Mouse (Mus musculus) skeletal muscle tissue, adult 2 months (tissue): ENCODE measurements around the gene Unc5b.
A peak's percentile ranks its signal among the peaks of the same experiment; 100 is the strongest.
"Not testable (repeated sequence)": the region's sequence is repeated elsewhere in the genome, so short reads cannot be mapped to it uniquely, and the experiment has no call there.

ENCODE experiments used
- DNase-seq: peaks from one replicate; pipeline ENCODE4 v3.0.0-alpha.2; 2012; ENCODE audit warnings: low read depth, low spot score

The Unc5b gene

DNA sequence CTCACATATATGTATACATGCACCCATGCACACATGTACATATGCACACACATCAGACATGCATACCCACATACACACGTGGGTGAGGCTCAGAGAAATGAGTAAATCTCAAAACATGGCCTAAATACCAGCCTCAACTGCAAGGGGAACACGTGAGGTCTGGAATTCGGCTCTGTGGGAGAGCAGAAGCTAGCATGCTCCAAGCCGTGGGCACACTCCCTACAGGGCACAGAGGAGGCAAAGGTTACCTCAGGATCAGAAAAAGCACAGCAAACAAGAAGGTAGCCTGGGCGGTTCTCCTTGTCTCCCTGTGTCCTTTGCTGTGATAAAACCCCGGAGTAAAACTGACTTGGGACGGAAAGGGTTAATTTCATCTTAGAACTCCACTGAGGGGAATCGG is 77.4 kb downstream of the Unc5b start:
- DNase-seq = no peak

DNA sequence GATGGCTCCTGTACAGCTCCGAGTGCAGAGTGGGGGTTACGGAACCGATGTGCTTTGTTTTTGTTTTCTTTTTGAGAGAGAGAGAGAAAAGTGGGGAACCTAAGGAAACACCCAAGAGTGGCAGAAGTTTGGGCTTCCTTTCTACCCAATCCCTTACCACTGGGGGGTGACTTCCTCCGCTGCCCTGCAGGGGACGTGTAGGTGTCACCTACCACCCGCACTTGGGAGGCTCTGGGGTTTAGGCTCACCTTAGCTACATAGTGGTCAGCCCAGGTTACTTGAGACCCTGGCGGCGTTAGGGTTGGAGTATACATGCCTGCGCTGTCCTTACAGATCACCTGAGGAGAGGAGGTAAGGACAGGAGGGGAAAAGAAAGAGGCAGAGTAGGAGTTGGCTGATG is 78.1 kb downstream of the Unc5b start:
- no peak for DNase-seq

DNA sequence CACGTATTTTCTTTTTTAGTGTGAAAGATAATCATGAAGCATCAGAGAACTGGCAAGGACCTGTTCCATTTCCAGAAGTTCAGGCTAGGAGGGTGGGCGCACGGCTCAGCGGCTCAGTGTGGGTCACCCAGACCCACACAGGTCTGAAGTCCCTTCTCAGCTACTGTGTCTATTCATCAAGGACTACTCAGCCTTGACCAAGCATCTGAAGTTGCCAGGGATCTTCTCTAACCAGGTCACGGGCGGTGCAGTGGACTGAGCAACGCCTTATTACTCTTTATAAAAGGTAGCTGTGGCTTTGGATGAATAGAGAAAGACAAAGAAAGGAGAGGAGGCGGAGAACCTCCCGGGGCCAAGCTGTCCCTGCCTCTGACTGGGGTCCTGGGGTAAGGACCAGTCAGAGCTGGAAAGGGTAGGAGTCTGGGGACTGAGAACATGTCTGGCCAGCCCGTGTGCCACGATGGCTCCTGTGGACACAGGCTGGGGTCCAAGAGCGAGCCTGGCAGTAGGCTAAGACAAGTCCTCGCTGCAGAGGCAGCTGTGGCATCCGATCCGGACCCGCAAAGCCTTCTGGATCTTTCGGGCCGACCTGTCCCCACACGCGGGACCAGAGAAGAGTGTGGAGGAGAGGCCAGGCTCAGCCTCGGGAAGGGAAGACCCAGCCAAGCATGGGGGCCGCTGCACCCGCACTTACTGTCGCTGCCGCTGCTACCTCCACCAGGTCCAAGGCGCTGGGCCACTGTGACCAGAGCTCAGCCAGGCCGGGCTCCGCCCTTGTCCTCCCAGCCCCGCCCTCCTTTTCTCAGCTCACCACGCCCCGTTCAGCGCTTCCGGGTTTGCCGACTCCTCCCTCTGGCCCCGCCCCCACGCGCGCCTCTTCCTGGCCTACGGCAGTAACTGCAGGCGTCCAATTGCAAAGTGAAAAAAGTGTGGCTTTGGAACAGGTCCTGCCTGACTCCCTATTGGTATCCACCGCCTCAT is 79.1 kb downstream of the Unc5b start, which contains the start of gene Slc29a3:
Gene Slc29a3 (minus strand): TSS at position 755 of the 981 bp plus-strand sequence.
- peak; percentile 89 for DNase-seq

DNA sequence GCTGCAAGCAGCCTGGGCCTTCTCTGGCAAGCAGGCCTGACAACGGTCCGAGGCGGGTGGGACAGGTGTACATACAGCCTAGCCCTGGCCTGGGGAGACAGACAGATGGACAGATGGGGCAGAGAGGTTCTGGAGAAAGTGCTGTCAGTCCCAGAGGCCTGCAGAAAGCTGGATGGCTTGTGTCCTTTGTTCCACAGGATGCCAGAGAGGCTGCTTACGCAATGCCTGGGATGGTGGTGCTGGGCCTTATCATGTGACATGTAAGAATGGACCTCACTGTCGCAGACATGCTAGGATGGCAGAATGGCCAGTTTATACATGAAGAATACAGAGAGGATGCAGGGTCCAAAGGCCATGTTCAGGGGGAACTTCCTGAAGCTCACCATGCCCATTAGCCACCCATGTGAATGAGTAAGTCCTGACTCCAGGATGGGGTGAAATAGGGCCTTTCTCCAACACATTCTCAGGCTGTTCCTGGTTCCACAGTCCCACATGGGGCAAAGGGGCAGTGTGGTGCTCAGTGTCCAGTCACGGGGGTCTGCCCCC is 83.6 kb downstream of the Unc5b start:
- no peak for DNase-seq

DNA sequence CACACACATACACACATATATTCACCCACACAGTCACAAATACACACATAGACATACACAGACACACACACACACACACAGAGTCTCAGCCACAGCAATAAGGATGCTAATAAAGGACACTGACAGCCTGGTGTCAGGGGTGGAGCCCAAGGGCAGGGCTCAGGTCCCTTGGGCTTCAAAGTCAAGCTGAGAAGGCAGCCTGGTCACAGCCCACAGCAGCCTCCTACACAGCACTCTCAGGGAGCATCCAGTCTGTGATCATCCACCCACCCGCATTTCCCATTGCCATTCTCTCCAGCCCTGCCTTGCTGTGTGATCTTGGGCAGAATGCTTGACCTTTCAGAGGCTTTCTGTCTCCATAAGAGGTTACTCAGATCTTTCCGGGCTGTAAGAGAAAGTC is 84.9 kb downstream of the Unc5b start:
- no peak for DNase-seq

DNA sequence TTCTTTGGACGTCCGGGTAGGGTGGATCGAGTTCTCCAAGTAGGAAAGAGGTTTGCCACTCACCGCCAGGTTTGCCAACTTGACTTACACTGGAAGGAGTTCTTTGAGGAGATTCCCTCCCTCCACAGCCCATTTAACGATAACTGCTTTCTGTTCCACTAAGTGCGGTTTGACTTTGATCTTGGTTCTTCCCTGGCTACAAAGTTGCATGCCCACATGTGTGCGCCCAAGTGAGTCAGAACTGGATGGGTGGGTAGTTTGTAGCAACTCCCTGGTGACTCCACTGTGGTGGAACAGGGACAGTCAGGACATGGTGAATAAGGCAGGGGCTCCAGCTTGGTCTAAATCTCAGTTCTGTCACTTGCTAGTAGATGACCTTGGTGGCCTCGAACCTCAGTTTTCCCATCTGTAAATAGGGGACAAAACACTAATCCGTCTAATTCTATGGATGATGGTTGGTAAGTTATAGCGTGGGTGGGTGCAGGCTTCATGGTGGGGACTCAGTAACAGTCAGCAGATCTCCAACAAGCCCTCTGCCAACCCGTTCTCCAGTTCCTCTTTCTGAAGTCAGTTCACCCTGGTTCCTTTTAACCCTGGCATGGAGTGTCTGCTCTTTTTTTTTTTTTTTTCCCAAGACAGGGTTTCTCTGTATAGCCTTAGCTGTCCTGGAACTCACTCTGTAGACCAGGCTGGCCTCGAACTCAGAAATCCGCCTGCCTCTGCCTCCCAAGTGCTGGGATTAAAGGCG is 86.7 kb downstream of the Unc5b start:
- DNase-seq = no peak

DNA sequence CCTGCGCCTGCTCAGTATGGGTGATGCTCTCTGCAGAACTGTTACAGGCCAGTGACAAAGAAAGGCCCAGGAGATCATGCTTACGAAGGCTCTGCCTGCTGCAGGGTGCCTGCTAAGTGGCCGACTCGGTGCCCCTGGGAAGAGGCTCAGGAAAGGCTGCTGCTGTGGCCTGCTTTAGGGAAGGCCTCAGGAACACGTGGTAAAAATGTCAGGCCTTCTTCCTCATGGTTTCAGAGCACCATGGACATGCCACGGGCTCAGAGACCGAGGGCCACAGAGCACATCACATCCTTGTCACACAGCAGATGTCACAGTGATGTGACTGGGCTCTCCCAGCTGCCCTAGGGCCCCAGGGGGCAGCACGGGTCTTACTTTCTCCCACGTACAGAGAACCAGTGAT is 87.7 kb downstream of the Unc5b start:
- no peak for DNase-seq

DNA sequence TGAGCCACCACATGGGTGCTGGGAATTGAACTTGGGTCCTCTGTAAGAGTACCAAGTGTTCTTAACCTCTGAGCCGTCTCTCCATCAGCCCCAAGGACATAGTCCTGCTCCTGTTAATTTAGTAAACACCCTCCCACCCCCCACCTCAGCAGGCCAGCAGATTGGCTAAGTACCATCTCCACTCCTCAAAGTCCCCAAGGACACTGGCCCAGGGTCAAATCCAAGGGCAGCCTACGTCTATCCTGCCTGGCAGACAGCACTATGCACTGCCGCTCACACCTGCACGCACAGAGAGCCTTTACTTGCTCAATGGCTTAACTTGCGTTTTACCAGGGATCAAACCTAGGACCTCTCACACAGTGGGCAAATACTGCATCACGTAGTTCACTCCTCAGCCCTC is 88.4 kb downstream of the Unc5b start:
- DNase-seq = no peak

DNA sequence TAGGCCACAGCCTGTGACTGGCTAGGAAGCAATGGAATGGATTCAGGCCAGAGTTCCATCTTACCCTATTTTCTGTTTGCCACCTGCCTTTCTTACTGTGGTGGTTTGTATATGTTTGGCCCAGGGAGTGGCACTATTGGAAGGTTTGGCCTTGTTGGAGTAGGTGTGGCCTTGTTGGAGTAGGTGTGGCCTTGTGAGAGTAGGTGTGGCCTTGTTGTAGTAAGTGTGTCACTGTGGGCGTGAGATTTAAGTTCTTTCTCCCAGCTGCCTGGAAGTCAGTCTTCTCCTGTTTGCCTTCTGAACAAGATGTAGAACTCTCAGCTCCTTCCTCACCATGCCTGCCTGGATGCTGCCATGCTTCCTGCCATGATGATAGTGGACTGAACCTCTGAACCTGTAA is 89.1 kb downstream of the Unc5b start:
- DNase-seq = not testable (repeated sequence)

DNA sequence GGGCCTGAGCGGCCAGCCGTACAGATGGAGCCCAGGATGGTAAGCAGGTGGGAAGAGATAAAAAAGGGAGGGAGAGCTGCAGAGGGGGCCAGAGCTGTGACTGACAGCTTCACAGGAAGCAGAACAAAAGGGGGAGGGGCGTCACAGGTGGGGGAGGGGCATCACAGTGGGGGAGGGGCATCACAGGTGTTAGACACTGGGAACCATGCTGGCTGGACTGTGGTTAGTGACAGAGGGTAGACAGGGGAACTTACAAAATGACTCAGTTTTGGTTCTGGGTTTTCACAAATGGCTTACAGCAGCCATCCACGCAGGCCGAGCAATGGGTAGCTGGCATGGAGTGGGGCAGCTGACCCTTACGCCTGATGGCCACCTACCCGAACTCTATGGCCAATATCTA is 89.9 kb downstream of the Unc5b start:
- no peak for DNase-seq

DNA sequence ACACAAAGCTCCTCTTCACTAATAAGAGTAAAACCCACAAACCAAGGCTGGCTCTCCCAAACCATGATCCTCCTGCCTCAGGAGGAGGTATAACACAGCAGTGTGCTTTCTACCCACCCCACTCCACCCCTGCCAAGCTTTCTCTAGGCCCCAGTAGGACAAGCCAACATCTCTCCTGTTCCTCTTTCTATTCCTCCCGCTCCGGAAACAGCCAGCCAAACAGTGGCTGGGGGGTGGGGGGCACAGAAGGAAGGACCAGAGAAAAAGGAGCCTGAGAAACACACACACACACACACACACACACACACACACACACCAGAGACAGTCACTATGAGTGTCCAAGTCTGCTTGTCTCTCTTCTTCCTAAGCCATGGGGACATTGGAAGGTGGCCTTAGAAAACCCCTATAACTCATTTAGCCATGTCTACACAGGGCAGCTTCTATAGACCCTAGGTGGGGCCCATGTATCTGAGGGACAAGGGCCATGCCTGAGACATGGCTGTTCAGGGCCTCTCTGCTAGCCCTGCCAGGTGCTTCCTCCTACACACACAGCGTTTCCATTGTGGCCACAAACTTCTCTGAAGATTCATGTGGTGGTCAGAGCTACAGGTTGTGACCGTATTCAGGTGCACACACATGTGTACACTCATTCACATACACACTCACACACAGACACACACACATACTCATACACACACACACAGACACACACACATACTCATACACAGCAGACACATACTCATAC is 91.6 kb downstream of the Unc5b start:
- no peak for DNase-seq

DNA sequence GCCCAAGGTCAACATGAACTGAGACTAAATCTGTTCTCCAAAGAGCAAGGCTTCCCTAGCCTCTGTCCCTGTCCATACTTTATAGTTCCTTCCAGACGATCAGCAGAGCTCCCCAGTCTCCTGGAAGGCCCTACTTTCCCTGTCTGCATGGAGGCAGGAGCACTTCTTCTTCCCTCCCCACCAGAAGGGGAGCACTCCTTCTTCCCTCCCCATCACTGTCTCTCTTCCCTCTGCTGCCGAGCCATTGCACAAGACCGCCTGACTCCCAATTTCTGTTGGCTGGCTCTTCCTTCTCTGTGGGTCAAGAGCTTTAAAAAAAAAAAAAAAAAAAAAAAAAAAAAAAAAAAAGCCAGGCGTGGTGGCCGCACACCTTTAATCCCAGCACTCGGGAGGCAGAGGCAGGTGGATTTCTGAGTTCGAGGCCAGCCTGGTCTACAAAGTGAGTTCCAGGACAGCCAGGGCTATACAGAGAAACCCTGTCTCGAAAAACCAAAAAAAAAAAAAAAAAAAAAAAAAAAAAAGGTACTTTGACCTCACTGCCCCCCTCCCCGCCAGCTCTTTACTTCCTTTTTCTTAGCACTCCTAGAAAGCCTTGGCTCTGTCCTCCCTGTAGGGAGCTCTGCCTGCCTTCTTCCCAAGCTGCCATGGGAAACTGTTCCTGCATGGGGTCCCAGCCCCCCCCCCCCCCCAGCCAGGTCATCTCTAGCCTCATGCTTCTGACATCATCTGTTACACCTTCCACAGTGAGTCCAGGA is 93.3 kb downstream of the Unc5b start:
- DNase-seq = peak; percentile 42

DNA sequence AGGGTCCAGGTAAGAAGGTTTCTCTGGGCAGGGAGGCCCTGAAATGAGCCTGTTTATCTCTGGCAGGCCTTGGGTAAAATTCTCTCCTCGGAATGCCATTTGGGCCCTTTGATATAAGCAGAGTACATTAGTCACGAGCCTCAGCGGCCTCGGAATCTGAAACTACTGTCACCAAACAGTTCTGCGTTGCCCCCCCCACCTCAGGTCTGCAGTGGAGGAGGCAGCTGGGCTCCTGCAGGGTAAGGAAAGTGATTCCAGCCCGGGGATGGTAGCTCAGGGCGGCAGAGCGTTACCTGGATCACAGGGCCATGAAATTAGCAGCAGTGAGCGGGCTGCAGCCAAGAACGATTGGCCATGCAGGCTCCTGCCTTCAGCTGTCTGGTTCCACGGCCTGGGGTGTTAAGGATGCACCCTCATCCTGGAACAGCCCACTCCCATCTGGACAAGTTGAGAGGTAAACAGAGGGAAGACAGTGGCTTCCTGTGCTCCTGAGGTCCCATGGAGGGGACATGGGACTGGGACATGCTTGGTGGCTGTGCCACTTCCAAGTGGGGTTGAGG is 94.1 kb downstream of the Unc5b start:
- no peak for DNase-seq

DNA sequence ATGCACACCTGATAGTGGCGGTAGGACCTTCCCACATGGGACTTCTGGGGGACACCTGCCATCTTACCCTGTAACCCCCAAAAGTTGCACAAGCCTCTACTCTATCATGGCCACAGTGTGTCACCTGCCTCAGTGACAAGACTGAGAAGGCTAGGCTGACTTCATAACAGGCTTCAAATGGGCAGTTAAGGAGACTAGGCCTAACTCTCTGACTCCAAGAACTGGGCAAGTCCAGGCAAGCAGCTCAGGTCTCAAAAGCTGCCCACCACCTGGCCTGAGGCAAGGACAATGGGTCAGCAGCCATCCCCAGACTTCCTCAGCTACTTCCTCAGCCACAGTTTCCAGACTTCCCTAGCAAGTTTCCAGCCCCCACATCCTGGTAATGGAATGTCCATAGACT is 95.6 kb downstream of the Unc5b start:
- DNase-seq = no peak

DNA sequence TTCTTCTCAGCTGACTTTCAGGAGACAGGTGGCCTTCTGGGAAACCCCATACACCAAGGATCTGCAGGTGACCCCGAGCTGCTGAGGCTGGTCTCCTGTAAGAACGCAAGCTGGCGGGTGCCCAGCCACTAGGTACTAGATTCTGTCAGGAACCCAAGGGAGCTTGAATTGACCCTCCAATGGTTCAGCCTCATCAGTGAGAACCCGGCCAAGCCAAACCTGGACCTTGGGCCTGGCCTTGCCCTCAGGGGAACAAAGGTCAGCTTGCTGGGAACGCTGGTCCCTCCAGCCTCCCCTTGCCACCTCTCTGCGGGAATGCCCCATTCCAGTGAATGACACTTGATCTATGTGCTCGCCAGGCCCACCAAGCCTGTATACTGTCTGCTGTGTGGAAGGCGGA is 97.9 kb downstream of the Unc5b start:
- no peak for DNase-seq

DNA sequence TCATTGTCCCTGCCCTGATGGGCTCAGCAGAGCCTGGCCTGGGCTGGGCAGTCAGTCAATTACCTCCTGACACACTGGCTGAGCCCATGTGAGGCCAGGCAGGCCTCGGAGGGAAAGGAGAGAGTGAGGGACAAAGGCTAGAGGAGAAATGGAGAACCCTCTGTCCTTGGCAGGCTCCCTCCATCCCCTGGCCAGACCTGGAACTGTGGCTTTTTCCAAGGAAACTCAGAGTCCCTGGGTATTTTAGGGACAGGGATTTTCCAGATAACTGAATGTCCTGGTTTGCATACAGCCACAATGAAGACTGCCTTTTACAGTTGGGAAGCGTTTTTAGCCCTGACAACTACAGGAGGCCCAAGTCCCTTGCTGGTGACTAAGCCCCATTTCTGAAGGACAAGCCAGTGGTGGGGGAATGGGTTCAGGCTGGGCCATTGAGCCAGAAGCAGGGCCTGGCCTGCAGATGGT is 99.0 kb downstream of the Unc5b start:
- DNase-seq = peak; percentile 25

DNA sequence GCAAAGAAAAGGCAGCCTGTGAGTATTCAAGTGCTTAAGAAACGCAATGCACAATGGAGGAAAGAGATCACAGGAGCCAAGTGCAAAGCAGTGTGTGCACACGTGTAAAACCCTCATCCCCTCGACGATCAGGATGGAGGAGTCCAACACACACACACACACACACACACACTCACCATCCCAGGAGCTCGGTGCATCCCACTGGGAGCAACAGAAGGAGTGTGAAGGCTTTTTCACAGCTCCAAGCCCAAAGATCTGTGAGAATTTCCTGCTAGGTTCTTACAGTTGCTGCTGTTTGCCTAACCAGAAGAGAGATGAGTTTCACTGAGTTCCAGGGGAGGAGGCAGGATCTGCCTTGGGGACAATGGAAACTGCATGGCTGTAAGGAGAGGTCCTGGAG is 99.6 kb downstream of the Unc5b start:
- DNase-seq = no peak

DNA sequence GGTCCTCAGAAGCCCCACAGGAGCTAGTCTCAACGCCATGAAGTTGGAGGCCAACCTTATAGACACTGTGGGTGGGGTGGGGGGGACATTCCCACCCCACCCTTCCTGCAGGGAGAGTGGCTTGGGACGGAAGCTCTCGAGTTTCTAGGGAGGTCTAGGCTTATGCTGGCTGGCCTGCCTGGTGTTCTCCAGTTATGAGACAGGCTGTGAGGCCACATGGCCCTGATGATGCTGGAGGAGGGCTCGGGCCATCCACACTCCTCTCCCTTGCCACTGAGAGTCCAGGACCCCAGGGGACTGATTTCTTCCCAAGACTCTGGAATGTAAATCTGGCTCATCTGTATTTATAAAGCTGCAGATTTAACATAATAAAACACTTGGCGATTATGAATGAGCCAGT is 104.1 kb downstream of the Unc5b start:
- no peak for DNase-seq

DNA sequence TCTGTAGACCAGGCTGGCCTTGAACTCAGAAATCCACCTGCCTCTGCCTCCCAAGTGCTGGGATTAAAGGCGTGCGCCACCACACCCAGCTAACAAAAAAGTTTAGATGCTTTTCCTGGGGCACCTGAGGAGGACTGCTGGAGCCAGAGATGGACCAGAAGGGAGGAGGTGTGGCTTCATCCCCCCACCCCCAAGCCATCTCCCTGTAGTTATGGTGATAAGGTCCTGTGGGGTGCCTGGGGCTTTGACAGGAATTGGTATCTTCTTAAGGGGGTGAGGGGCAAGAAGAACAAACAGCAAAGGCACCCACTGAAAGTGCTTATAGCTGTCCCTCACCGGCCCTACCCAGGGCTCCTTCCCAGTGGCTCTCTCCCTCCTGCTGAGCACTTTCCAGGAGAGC is 104.5 kb downstream of the Unc5b start:
- DNase-seq = no peak

DNA sequence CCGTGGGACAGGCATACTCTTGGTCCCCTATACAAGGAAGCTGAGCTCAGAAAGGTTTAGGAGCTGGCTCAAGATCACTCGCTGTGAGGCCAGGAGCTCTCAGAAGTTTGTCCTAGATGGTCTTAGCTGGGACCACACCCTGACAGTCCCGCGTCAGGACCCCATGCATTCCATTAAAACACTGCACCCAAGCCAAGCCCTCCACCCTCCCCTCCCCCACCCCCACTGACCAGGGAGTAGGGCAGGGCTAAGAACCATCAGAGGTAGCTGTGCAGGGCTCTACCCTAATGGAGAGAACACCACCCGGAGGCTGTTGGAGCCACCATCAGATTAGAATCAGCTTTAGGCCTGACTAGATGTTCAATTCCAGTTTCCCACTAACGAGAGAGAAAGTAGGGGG is 106.9 kb downstream of the Unc5b start:
- DNase-seq = no peak

DNA sequence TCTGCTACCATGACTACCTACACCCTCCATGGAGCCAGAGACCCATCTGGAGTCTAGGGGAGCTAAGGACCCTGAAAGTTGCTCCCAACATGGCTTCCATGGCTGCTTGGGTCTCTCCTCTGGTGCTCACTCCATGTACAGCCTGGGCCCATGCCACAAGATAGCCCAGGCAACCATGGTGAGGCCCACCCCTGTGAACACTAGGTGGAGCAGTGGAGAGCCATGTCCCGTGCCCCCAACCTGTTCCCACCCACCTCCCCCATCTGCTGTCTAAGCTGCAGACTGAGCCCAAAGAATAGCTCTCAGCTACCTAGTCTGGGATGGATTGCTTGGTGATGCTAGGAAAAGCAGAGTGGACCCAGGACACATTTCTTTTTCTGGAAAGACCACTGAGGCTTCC is 108.0 kb downstream of the Unc5b start:
- DNase-seq = no peak
